ENCODE assay signal across 30 mouse cellular contexts in the genomic region with DNA sequence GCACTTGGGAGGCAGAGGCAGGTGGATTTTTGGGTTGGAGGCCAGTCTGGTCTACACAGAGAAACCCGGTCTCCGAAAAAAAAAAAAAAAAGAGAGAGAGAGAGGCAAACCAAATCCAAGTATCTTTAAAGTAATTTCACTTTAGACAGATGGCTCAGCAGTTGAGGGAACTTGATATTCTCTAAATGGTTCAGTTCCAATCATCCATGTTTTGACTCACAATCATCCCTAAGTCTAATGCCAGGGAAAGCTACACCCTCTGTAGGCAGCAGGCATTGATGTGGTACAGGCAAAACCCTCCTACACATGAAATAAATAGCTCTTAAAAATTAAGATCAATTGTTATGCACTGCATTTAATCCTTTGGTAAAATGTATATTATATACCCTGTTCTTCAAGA.
A peak's percentile ranks its signal among the peaks of the same experiment; 100 is the strongest.
DNase-seq lines count a peak whose midpoint lies in the region; ATAC-seq and TF ChIP-seq lines count a peak whose summit lies in the region.
"Had no signal": no experiment of that assay in that cellular context is flagged by ENCODE, and none has a peak within 500 bp of the region (broad histone marks: within the 10 kb centered on the region; RNA-seq: fewer than 3 reads in every experiment).

No protein-coding gene starts in this region.

- H3K4me1 ChIP-seq in forebrain, postnatal 0 days (ENCODE audit: insufficient read depth): no peaks in the 10 kb centered on the region
- H3K4me1 ChIP-seq in forebrain, embryonic 12.5 days: no peaks in the 10 kb centered on the region
- H3K4me1 ChIP-seq: embryonic facial prominence, embryonic 13.5 days; embryonic facial prominence, embryonic 15.5 days; forebrain, embryonic 10.5 days; forebrain, embryonic 13.5 days; forebrain, embryonic 15.5 days had no signal

- H3K27ac ChIP-seq in forebrain, postnatal 0 days (ENCODE audit: low read depth, low read length): no peak overlapping the region
- H3K27ac ChIP-seq in forebrain, embryonic 12.5 days: no peak overlapping the region
- H3K27ac ChIP-seq: embryonic facial prominence, embryonic 13.5 days; embryonic facial prominence, embryonic 15.5 days; forebrain, embryonic 10.5 days; forebrain, embryonic 13.5 days; forebrain, embryonic 15.5 days had no signal

- no peak overlapping the region for H3K9ac ChIP-seq in forebrain, postnatal 0 days
- H3K9ac ChIP-seq in forebrain, embryonic 12.5 days: no peak overlapping the region
- H3K9ac ChIP-seq: embryonic facial prominence, embryonic 13.5 days; embryonic facial prominence, embryonic 15.5 days; forebrain, embryonic 13.5 days; forebrain, embryonic 15.5 days had no signal

- peak; percentile 54; the same call in 1 of the 2 replicates for ATAC-seq in forebrain, postnatal 0 days
- ATAC-seq in forebrain, embryonic 12.5 days (ENCODE audit: low FRiP score): no peak
- ATAC-seq: activated CD4-positive, CD25-positive, alpha-beta regulatory T cell, adult 4 months; CD4-positive, CD25-positive, alpha-beta regulatory T cell, adult 4 months; forebrain, embryonic 13.5 days; forebrain, embryonic 15.5 days; Patski had no signal

- H3K36me3 ChIP-seq in forebrain, postnatal 0 days (ENCODE audit: insufficient read depth): no peaks in the 10 kb centered on the region
- no peaks in the 10 kb centered on the region for H3K36me3 ChIP-seq in forebrain, embryonic 12.5 days (replicated peaks)
- H3K36me3 ChIP-seq: embryonic facial prominence, embryonic 13.5 days; embryonic facial prominence, embryonic 15.5 days; forebrain, embryonic 10.5 days; forebrain, embryonic 15.5 days; G1E had no signal

- 88% methylated on average over 2 of the region's 2 CpGs for WGBS in forebrain, postnatal 0 days
- 100% methylated on average over 2 of the region's 2 CpGs for WGBS in forebrain, embryonic 12.5 days

- no peak overlapping the region for H3K4me3 ChIP-seq in forebrain, postnatal 0 days (ENCODE audit: low read depth, low read length)
- no peak overlapping the region for H3K4me3 ChIP-seq in forebrain, embryonic 12.5 days (replicated peaks)
- H3K4me3 ChIP-seq: embryonic facial prominence, embryonic 13.5 days; embryonic facial prominence, embryonic 15.5 days; erythroblast, embryonic 14.5 days; forebrain, embryonic 10.5 days; forebrain, embryonic 13.5 days; forebrain, embryonic 15.5 days had no signal

- no peaks in the 10 kb centered on the region for H3K27me3 ChIP-seq in forebrain, postnatal 0 days (ENCODE audit: insufficient read depth, low read length)
- H3K27me3 ChIP-seq in forebrain, embryonic 12.5 days: no peaks in the 10 kb centered on the region
- H3K27me3 ChIP-seq: CH12.LX; embryonic facial prominence, embryonic 13.5 days; embryonic facial prominence, embryonic 15.5 days; forebrain, embryonic 13.5 days; forebrain, embryonic 15.5 days; Patski had no signal

- TF ChIP-seq CTCF in forebrain, postnatal 0 days (IDR thresholded peaks at IDR 0.05; ENCODE audit: low read depth): no peak

- no peak overlapping the region for H3K4me2 ChIP-seq in forebrain, postnatal 0 days (ENCODE audit: low read depth)
- H3K4me2 ChIP-seq in forebrain, embryonic 12.5 days: no peak overlapping the region
- H3K4me2 ChIP-seq: embryonic facial prominence, embryonic 13.5 days; embryonic facial prominence, embryonic 15.5 days; forebrain, embryonic 13.5 days; forebrain, embryonic 15.5 days had no signal

- no peaks in the 10 kb centered on the region for H3K9me3 ChIP-seq in forebrain, postnatal 0 days (ENCODE audit: low read length)
- peaks cover 8% of the 10 kb centered on the region; the same call in 1 of the 2 replicates for H3K9me3 ChIP-seq in forebrain, embryonic 12.5 days
- H3K9me3 ChIP-seq: embryonic facial prominence, embryonic 15.5 days; forebrain, embryonic 15.5 days had no signal

- no peak for DNase-seq in forebrain, postnatal 0 days
- DNase-seq in layer of hippocampus, adult 9-10 months (ENCODE audit: low spot score): peak; percentile 8
- DNase-seq in layer of hippocampus, postnatal 10 days (ENCODE audit: low spot score in 2 of 2): no peak
- peak; percentile 53 for DNase-seq in brain, adult 2 months (ENCODE audit: low read depth, low spot score)
- peak; percentile 12 for DNase-seq in brain, embryonic 18.5 days (ENCODE audit: low read depth, low spot score)
- no peak for DNase-seq in right cerebral cortex, postnatal 36 days (ENCODE audit: low spot score in 2 of 2)
- no peak for DNase-seq in heart, adult 11 months
- DNase-seq: adrenal gland, adult 8-10 months; adrenal gland, postnatal 14 days; adrenal gland, postnatal 36 days; B cell, adult 2 months; cerebellum, adult 11 months; cerebellum, adult 18-20 months; cerebellum, adult 8-10 months; cerebellum, adult 9-11 months; cerebellum, postnatal 14 days; cerebellum, postnatal 36 days; embryo, embryonic 11 days had no signal

Comparison
In these comparisons a context has a peak if more than half of its experiments do, and no peak if none do; other contexts are left out.
1. DNase-seq: peak in layer of hippocampus, adult 9-10 months (single experiment), brain, adult 2 months (single experiment) and brain, embryonic 18.5 days (single experiment); none in forebrain, postnatal 0 days (single experiment), layer of hippocampus, postnatal 10 days (0 of 2), right cerebral cortex, postnatal 36 days (0 of 2) and heart, adult 11 months (single experiment).